Mouse (Mus musculus) CH12.LX (cell line): ENCODE measurements around the gene Olfr877.

Experiments
- CTCF ChIP-seq, 2 experiments: IDR thresholded peaks in 1 of 2; conservative IDR thresholded peaks in 1 of 2; 2 replicates each; pipeline ENCODE4 v1.5.1; 2011 to 2012; ENCODE audit warnings: low read depth in 2 of 2, low read length in 2 of 2, improper control_type of control experiment in 1 of 2, inconsistent platforms in 1 of 2, mild to moderate bottlenecking in 1 of 2, moderate library complexity in 1 of 2
- ETS1 ChIP-seq: conservative IDR thresholded peaks from 2 replicates; pipeline ENCODE4 v1.6.1; 2012; ENCODE audit warnings: low read depth, mild to moderate bottlenecking, inconsistent platforms, low read length, improper control_type of control experiment, moderate library complexity
- MAX ChIP-seq: IDR thresholded peaks from 2 replicates; pipeline ENCODE4 v1.6.1; 2011; ENCODE audit warnings: low read length, improper control_type of control experiment
- MEF2A ChIP-seq: IDR thresholded peaks from 2 replicates; pipeline ENCODE4 v1.6.1; 2014; ENCODE audit warnings: low read depth, mild to moderate bottlenecking, inconsistent platforms, low read length, improper control_type of control experiment, borderline replicate concordance
- NELFE ChIP-seq: IDR thresholded peaks from 2 replicates; pipeline ENCODE4 v1.6.1; 2011; ENCODE audit warnings: low read depth, low read length, improper control_type of control experiment
- POLR2A ChIP-seq: IDR thresholded peaks from 2 replicates; pipeline ENCODE4 v1.6.1; 2011; ENCODE audit warnings: low read depth, mild to moderate bottlenecking, improper control_type of control experiment, low read length
- POLR2AphosphoS2 ChIP-seq: IDR thresholded peaks from 2 replicates; pipeline ENCODE4 v1.6.1; 2011; ENCODE audit warnings: low read depth, low read length, improper control_type of control experiment
- RAD21 ChIP-seq: IDR thresholded peaks from 2 replicates; pipeline ENCODE4 v1.6.1; 2011; ENCODE audit warnings: low read depth, mild to moderate bottlenecking, low read length, improper control_type of control experiment, moderate library complexity
- TCF12 ChIP-seq: IDR thresholded peaks from 2 replicates; pipeline ENCODE4 v1.6.1; 2014; ENCODE audit warnings: low read depth, mild to moderate bottlenecking, inconsistent platforms, low read length, improper control_type of control experiment
- ZC3H11A ChIP-seq: IDR thresholded peaks from 2 replicates; pipeline ENCODE4 v1.6.1; 2012; ENCODE audit warnings: low read depth, mild to moderate bottlenecking, inconsistent platforms, low read length, improper control_type of control experiment

DNA sequence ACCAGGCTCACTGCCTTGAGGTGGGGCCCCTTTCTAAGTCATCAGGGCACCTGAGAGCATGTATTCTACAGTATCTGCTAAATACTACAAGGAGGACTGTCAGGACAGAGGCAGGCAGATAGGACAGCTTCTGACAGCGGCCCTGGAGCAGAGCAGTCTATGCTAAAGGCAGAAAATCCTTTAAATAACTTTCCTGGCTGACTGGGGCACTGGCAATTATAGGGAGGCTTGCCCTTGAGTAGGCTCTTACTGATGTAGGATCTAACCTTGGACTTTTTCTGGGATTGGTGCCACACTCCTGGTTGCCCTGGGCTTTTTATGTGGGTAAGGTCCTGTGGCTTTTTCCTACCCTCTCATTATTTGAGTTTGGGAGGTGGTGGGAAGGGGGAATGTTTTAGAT, 16.2 kb downstream of the Olfr877 start:
- no peak for TF ChIP-seq CTCF (conservative IDR thresholded peaks at IDR 0.05 in 1 of 2, IDR thresholded peaks at IDR 0.05 in 1 of 2; ENCODE audit: low read depth in 2 of 2, low read length in 2 of 2)
- TF ChIP-seq ZC3H11A: no peak
- TF ChIP-seq NELFE: no peak
- TF ChIP-seq ETS1: no peak
- no peak for TF ChIP-seq MAX
- TF ChIP-seq POLR2AphosphoS2: no peak
- TF ChIP-seq TCF12: no peak
- no peak for TF ChIP-seq RAD21
- TF ChIP-seq POLR2A: no peak
- no peak for TF ChIP-seq MEF2A
